Mouse (Mus musculus) olfactory bulb, adult 2 months (tissue): ENCODE measurements around the gene Gjc1. TPM values are rescaled to one million over a fixed set of nuclear protein-coding genes. Genes with fewer than 3 reads are reported as not detected.

Experiments
- H3K27ac ChIP-seq: fragments of 200-500 bp; 2 replicates; pipeline ENCODE4 v1.5.1; 2012; ENCODE audit warnings: low read depth, low read length; ENCODE audit not compliant: insufficient read depth
- H3K4me1 ChIP-seq: fragments of 200-500 bp; 2 replicates; pipeline ENCODE4 v1.6.1; 2012; ENCODE audit warnings: low read length; ENCODE audit not compliant: control insufficient read depth, insufficient read depth
- H3K4me3 ChIP-seq: fragments of 200-500 bp; 2 replicates; pipeline ENCODE4 v1.5.1; 2012; ENCODE audit warnings: mild to moderate bottlenecking, low read depth, low read length, moderate library complexity; ENCODE audit not compliant: insufficient read depth
- CTCF ChIP-seq: fragments of 200-500 bp; IDR thresholded peaks from 2 replicates; pipeline ENCODE4 v1.5.1; 2012; ENCODE audit warnings: low read depth, mild to moderate bottlenecking, low read length, moderate library complexity; ENCODE audit not compliant: insufficient read depth
- POLR2A ChIP-seq: fragments of 200-500 bp; IDR thresholded peaks from 2 replicates; pipeline ENCODE4 v1.6.1; 2012; ENCODE audit warnings: mild to moderate bottlenecking, low read depth, low read length, moderate library complexity; ENCODE audit not compliant: insufficient read depth
- WGBS: fragments of 180-500 bp; shearing (Covaris S2); methylation state at CpG from one replicate; pipeline ENCODE4 v1.1.7; 2018; 5-methylcytosine and 5-hydroxymethylcytosine counted together
- polyA plus RNA-seq: library from polyadenylated mRNA; stranded (reverse); fragments of >200 nt; gene quantifications from 2 replicates; pipeline ENCODE4 v1.2.4, GENCODE M21; 2012; ENCODE audit warnings: low replicate concordance; ENCODE audit not compliant: missing spikeins, insufficient read depth, insufficient read length

The Gjc1 gene
- polyA plus RNA-seq, 1 experiment = not detected

DNA sequence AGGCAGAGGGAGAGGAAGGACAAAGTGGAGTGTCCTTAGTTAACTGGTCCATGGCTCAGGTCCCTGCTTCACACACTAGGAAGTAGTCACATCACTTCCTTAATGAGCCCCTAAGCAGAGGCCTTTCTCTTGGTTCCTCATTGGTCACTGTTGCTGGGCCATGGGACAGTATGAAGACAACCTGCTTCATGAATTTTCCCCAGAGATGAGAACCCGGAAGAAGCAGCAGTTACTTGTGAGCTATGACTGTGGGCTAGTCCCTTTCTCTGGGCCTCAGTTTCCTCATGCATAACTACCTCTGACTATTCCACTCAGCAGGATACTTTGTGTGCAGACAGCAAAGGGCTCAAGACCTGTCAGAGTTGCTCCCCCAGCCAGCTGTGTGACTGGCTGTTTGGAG is 17.9 kb upstream of the Gjc1 start:
- no peak for TF ChIP-seq POLR2A
- TF ChIP-seq CTCF = no peak
- Histone ChIP-seq H3K4me1 (no peaks in the 10 kb centered on the region; the same call in 1 of the 2 replicates), H3K27ac (no peak overlapping the region), H3K4me3 (no peak overlapping the region)
- 92% methylated on average over 1 of the region's 1 CpGs for WGBS

DNA sequence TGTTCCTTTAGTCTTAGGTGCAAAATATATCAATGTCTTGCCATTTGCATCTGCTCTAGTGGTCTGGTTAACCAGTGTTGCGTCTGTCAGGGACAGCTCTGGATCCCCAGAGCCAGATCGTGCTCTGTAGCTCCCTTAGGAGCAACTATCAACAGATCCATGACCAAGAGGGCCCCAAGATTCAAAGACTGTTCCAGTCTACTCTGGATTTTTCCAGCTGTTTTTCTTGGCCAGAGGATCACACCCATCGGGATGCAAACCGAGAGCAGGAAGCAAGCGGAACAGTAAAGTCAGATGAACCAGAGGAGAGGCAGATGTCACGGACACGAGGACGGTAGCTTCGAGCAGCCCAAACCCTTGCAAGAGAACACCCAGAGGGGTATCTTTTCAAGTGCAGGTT is 16.6 kb upstream of the Gjc1 start:
- WGBS = 94% methylated on average over 9 of the region's 9 CpGs
- H3K4me3 ChIP-seq = no peak overlapping the region
- TF ChIP-seq CTCF = no peak
- TF ChIP-seq POLR2A = no peak
- no peak overlapping the region for H3K27ac ChIP-seq
- H3K4me1 ChIP-seq = no peaks in the 10 kb centered on the region; the same call in 1 of the 2 replicates

DNA sequence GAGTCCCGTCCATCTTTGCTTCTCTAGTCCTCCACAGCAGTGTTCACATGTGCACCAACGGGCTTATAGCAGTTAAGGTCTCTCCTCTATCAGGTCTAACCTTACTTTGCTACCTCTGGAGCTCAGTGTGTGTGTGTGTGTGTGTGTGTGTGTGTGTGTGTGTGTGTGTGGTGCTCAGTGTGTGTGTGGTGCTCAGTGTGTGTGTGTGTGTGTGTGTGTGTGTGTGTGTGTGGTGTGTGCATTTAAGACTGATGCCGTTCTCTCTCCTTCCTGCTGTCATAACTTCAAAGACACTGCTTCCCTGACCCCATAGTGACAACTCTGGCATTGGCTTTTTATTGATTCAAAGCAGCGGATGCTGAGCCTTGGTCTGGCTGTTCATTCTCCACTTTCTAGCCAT is 16.0 kb upstream of the Gjc1 start, which contains the start of gene Higd1b:
Gene Higd1b (plus strand): TSS at position 301 of the 400 bp plus-strand sequence.
- no peak for TF ChIP-seq CTCF
- TF ChIP-seq POLR2A = no peak
- H3K4me1 ChIP-seq = no peaks in the 10 kb centered on the region; the same call in 1 of the 2 replicates
- H3K4me3 ChIP-seq = no peak within 1 kb of the TSS
- 82% methylated on average over 4 of the region's 4 CpGs for WGBS
- H3K27ac ChIP-seq = no peak within 1 kb of the TSS

DNA sequence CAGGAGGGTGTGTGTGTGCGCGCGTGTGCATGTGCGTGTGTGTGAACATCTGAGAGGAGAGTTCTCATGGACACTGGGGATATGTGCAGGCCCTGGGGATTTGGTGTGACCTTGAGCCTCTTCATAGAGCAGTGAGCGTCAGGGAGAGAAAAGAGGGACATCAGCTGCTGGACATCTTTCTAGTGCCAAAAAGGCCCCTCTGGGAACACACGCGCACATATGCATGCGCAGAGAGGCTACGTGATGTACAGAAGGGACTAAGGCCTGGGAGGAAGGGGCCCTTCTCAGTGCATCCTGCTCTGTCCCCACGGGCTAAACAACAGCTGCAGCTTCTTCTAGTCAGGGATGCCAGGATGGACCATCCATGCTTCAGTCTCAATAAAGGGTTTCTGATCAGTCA is 14.7 kb upstream of the Gjc1 start:
- no peak overlapping the region for H3K4me3 ChIP-seq
- no peaks in the 10 kb centered on the region; the same call in 1 of the 2 replicates for H3K4me1 ChIP-seq
- no peak for TF ChIP-seq POLR2A
- no peak for TF ChIP-seq CTCF
- WGBS = 95% methylated on average over 10 of the region's 10 CpGs
- no peak overlapping the region for H3K27ac ChIP-seq

DNA sequence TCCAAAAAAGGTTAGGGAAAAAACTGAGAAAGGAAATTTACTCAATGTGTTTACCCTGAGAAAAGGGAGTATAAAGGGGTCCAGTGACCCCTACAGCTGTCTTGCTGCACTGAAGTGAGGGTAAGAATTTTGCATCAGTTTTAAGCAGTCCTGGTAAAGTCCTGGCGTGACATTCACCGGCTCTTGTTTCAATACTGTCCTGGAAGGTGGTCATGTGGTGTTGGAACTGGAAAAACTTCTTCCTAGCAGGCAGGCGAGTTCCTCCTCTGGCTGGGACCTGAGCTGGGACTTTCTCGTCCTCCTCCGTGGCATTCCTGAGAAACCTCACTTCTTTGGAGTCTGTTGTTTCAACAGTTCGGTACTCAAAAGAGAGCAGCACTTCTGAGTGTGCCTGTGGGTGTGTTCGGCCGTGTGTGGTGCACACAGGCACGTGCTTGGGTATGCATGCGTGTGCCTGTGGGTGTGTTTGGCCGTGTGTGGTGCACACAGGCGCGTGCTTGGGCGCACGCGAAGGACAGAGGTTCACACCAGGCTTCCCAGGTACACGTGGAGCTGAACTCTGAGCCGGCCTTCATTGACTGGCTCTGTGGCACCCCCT is 13.3 kb upstream of the Gjc1 start:
- Histone ChIP-seq H3K4me1 (no peaks in the 10 kb centered on the region; the same call in 1 of the 2 replicates), H3K4me3 (no peak overlapping the region), H3K27ac (no peak overlapping the region)
- WGBS = 64% methylated on average over 18 of the region's 18 CpGs
- TF ChIP-seq CTCF (no peak), POLR2A (no peak)

DNA sequence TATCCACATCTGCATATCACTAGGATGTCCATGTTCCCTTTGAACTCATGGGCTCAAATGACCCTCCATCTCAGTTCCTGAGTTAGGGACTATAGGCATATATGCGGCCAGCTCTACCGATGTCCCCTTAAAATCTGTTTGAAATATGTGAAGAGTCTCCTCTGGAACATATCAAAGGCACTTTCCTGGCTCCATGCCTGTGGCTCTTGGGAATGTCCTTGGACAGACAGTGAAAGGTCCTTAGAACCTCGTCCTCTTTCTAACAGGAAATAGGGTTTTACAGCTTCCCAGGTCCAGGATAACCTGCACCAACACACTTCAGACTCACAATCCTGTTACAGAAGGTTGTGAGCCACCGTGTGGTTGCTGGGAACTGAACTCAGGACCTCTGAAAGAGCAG is 10.8 kb upstream of the Gjc1 start:
- Histone ChIP-seq H3K27ac (no peak overlapping the region), H3K4me1 (no peaks in the 10 kb centered on the region; the same call in 1 of the 2 replicates), H3K4me3 (no peak overlapping the region)
- 81% methylated on average over 4 of the region's 4 CpGs for WGBS
- no peak for TF ChIP-seq POLR2A
- TF ChIP-seq CTCF = no peak

DNA sequence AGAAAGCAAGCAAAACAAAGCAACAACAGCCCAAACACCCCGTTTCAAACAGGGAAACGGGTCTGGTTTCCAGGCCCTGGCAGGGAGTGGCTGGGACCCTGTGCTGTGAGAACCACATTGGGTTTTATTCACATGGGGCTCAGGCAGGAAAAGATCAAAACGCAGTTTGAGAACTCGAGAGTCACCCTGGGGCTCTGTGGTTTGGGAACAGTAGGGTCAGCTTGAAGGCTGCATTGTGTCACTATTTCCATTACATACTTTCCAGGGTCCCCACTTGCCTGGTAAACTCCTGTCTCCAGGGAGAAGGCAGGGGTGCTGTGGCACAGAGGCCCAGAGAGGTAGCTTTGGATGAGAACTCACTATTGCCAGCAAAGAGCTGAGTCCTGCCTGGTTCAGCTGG is 7.6 kb upstream of the Gjc1 start:
- no peak for TF ChIP-seq POLR2A
- TF ChIP-seq CTCF = no peak
- Histone ChIP-seq H3K27ac (no peak overlapping the region), H3K4me1 (no peaks in the 10 kb centered on the region), H3K4me3 (no peak overlapping the region)
- WGBS = 74% methylated on average over 4 of the region's 4 CpGs

DNA sequence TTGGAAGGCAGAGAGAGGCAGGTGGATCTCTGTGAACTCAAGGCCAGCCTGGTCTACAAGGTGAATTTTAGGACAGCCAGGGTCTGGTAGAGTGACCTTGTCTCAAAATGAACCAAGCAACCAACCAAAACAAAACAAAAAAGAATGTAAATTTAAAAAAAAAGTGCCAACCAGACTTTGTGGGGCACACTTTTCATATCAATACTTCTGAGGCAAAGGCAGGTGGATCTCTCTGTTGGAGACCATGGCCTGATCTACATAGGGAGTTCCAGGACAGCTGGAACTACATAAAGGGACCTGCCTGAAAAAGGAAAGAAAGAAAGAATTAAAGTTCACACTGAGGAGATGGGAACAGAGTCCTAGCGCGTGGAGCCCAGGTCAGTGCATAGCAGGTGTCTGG is 7.0 kb upstream of the Gjc1 start:
- no peaks in the 10 kb centered on the region for H3K4me1 ChIP-seq
- TF ChIP-seq CTCF = no peak
- no peak for TF ChIP-seq POLR2A
- no peak overlapping the region for H3K4me3 ChIP-seq
- WGBS = 90% methylated on average over 2 of the region's 2 CpGs
- H3K27ac ChIP-seq = no peak overlapping the region

DNA sequence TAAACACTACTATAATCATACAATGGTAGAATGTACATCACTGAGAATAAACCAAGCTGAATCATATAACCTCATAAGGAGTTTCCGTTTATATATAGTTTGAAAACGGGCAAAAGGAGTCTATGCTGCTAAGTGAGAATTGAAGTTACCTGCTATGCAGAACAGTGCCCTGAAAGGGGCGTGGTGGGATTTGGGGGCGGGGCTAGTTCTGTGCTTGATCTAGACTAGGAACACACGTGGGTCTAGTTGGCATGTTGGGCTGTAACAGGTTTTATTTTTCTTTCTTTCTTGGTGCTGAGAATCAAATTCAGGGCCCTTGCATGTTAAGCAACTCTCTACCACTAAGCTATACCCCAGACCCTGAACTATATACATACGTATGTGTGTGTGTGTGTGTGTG is 1.7 kb upstream of the Gjc1 start:
- Histone ChIP-seq H3K27ac (no peak overlapping the region), H3K4me1 (peaks cover 12% of the 10 kb centered on the region), H3K4me3 (no peak overlapping the region)
- 61% methylated on average over 6 of the region's 6 CpGs for WGBS
- TF ChIP-seq CTCF = no peak
- TF ChIP-seq POLR2A = no peak

DNA sequence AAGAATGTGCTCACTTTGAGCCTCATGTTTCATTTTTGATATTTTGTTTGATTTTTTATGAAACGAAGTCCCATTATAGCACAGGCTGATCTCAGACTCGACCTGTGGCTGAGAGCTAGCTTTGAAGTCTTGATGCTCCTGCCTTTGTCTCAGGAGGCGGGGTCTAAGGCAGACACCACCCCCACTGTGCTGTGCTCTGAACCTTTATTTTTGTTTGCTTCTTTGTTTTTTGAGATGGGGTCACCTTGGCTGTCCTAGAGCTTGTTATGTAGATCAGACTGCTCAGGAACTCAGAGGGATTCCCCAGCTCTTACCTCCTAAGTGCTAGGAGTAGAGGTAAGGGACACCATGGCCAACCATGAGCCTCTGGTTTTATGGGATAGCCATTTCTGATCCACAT is 932 bp upstream of the Gjc1 start:
- TF ChIP-seq POLR2A (no peak), CTCF (no peak)
- no peak overlapping the region for H3K4me3 ChIP-seq
- 36% methylated on average over 3 of the region's 3 CpGs for WGBS
- peaks cover 12% of the 10 kb centered on the region for H3K4me1 ChIP-seq
- H3K27ac ChIP-seq = no peak overlapping the region
